Mouse (Mus musculus) lung, postnatal 0 days (tissue): ENCODE results near the gene Xpr1.
"Not testable (repeated sequence)": the region's sequence is repeated elsewhere in the genome, so short reads cannot be mapped to it uniquely, and the experiment has no call there.

ENCODE experiments used
- CTCF ChIP-seq: IDR thresholded peaks from 2 replicates; pipeline ENCODE4 v1.5.1; 2016; ENCODE audit warnings: antibody characterized with exemption, mild to moderate bottlenecking
- EP300 ChIP-seq: IDR thresholded peaks from 2 replicates; pipeline ENCODE4 v1.6.1; 2016; ENCODE audit warnings: antibody characterized with exemption, mild to moderate bottlenecking, control low read depth

DNA sequence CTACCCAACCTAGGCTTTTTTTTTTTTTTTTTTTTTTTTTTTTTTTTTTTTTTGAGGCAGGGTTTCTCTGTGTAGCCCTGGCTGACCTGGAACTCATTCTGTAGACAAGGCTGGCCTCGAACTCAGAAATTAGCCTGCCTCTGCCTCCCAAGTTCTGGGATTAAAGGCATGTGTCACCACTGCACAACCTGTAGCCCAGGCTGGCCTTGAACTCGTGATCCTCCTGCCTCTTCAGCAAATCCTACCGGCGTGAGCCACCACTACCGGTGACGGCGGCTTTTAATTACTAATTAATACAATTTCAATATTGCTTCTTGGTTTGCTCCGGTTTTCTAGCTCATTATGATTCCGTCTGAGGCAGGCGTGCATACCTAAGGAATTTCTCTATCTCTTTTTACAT, 154.7 kb downstream of the Xpr1 start:
- TF ChIP-seq EP300, CTCF: not testable (repeated sequence)
